Mouse (Mus musculus) bone marrow macrophage, adult 2 months (primary cell): ENCODE measurements around the gene Rala.

Source experiments
- CTCF ChIP-seq: IDR thresholded peaks from 2 replicates; pipeline ENCODE4 v1.5.1; 2012; ENCODE audit warnings: low read depth, mild to moderate bottlenecking, low read length, moderate library complexity
- POLR2A ChIP-seq: IDR thresholded peaks from 2 replicates; pipeline ENCODE4 v1.6.1; 2012; ENCODE audit warnings: mild to moderate bottlenecking, low read depth, low read length, borderline replicate concordance

DNA sequence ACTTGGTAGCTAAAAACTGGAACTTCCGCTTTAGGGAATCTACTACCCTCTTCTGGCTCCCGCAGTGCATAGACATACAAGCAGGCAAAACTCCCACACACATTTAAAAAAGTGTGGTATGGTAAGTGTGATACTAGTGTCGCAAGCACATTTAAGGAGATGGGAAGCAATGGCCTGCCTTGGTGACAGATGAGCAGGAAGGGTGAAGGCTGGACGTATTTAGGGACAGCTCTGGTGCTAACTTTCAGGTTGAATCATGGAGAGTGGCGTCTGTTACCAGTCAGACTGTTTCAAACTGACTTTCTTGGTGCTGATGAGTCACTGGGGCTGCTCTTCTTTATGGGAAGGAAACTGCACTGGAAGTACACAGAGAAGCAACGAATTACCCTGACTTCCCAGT is 52.5 kb downstream of the Rala start:
- no peak for TF ChIP-seq CTCF
- TF ChIP-seq POLR2A = no peak
